Mouse (Mus musculus) erythroblast, embryonic 14.5 days (primary cell): Measurements from ENCODE around the gene Shisal2a.

Experiments used
- GATA1 ChIP-seq: IDR thresholded peaks from 2 replicates; pipeline ENCODE4 v1.6.1; 2012; ENCODE audit warnings: low read length, inconsistent platforms, mixed read lengths
- TAL1 ChIP-seq: IDR thresholded peaks from 3 replicates; pipeline ENCODE4 v1.6.1; 2012; ENCODE audit warnings: low read length, inconsistent platforms, mixed read lengths

DNA sequence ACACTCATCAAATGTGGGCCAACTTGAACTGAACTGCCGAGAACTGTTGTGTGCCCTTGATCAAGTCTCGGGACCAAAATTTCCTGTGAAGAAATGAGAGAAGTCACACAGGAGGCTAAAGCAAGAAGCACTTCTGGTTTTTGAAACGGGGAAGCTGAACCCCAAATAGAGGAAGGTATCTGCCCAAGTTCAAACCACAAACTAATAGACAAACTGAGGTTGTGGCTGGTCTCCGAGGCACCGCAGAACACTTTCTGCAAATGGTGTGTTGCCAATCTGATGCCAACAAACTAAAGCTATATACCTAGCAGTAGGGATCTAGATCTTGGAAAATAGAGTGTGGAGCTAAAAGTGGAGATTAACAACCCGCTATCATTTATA lies 45.2 kb upstream of the Shisal2a start:
- TF ChIP-seq GATA1 (no peak), TAL1 (no peak)
